Mouse (Mus musculus): Measurements from ENCODE around the gene Gm21970. TPM values are rescaled to one million over a fixed set of nuclear protein-coding genes. Genes with fewer than 3 reads are reported as not detected.
"Not testable (repeated sequence)": the region's sequence is repeated elsewhere in the genome, so short reads cannot be mapped to it uniquely, and the experiment has no call there.

Gene Gm21970
- total RNA-seq, 2 experiments from 2014 or later = not detected

DNA sequence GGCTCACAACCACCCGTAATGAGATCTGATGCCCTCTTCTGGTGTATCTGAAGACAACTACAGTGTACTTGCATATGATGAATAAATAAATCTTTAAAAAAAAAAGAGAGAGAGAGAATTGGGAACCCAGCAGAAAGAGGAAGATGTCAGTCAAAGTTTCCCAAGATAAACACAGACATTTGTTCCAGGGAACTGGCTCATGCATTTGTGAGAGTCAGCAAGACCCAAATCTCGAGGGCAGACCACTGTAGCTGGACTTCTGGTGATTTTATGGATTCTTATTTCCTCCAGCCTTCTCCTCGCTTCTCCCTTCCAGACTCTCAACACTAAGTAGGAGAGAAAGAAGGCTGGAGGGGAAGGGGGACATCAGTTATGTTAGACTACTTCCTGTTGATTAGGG, 46.6 kb downstream of the Gm21970 start:
- no peak for DNase-seq (ENCODE audit: low spot score)

GRCm38 (mm10) chr16:91438599-91438998, 47.1 kb downstream of the Gm21970 start:
- DNase-seq (ENCODE audit: low spot score) = not testable (repeated sequence)

DNA sequence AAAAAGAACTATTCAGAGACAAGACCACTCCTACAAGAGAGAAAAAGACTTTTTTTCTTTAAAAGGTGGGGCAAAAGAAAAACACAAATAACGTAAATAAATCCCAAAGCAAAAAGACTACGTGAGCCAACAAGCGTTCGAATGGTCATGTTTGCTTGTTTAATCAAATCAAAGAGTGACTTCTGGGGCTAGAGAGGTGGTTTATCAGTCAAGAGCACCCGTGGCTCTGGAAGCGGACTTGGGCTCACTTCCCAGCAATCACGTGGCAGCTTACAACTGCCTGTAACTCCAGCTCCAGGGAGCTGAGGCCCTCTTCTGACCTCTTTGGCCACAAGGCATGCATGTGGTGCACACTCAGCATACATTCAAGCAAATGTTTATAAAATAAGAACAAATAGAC, 49.8 kb downstream of the Gm21970 start:
- peak; percentile 44 for DNase-seq (ENCODE audit: low spot score)

DNA sequence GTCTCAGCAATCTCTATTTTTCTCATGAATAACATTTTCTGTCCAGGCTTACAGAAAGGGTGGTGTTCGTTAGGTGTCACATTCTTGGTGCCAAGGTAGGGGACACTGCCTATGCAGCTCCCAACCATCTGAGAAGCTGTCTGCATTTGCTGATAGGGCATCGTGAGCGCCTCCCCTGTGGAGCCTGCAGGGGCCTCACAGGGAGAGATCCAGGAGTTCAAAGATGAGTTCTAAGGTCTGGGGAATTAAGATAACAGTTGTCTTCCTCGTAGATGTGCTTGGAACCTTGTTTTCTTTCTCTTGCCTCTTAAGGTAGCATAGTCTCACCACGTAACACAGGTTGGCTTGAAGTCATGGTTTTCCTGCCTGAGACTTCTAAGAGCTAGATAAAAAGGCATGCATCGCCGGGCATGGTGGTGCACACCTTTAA, 50.3 kb downstream of the Gm21970 start:
- no peak for DNase-seq (ENCODE audit: low spot score)

GRCm38 (mm10) chr16:91442446-91442845, 50.9 kb downstream of the Gm21970 start:
- DNase-seq (ENCODE audit: low spot score) = no peak

DNA sequence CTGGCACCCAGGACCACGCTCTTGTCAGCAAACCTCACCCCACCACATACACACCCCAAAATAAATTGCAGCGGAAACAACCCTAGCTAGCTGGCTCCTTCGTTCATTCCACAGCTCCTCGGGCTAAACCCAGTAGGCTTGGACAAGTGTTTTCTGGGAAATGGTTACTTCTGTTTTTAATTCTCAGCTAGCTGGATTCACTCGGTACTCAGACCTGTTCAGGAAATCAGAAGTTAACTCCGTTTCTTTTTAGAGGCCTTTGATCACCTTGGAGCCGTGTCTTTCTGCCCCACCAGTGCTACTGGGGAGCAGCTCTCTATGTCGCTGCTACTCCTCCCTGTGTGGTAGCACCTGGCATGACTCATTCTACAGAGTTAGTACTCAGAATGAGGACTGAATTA, 51.7 kb downstream of the Gm21970 start:
- no peak for DNase-seq (ENCODE audit: low spot score)

DNA sequence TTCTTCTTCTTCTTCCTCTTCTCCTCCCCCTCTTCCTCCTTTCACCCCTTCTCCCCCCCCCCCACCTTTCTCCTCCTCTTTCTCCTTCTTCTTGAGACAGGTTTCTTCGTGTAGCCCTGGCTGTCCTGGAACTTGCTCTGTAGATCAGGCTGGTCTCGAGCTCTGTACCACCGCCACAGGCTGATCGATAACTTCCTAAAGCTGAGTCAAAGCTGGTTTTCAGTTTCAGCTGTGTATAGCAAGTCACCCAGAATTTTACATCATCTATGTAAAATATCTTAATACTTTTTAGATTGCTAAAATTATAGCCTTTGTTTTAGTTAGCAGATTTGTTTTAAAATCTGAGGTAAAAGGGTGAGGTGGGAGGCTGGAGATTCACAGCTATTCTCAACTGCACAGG, 53.3 kb downstream of the Gm21970 start:
- no peak for DNase-seq (ENCODE audit: low spot score)

GRCm38 (mm10) chr16:91445566-91445965, 54.0 kb downstream of the Gm21970 start:
- no peak for DNase-seq (ENCODE audit: low spot score)

- DNase-seq (ENCODE audit: low spot score) = no peak
Measured at GRCm38 (mm10) chr16:91446778-91447511, 55.4 kb downstream of the Gm21970 start.

- DNase-seq (ENCODE audit: low spot score) = no peak
Measured at GRCm38 (mm10) chr16:91447512-91447900, 56.0 kb downstream of the Gm21970 start.

DNA sequence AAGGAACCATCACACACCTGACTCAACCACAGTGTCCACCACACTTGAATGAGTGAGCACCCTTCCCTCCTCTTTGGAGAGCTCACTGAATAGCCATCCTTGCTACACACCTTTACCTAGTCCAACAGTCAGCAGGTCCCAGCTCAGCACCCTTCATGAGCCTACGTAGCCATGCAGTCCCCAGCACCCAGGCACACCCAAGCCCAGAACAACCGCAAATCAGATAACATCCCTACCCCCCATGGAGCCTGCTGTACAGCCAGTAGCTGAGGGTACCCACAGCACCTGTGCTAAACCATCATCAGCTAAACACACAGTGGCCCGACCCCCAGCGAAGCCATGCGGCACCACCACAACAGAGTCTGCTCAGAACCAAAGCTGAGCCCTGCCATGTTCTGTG, 56.6 kb downstream of the Gm21970 start:
- no peak for DNase-seq (ENCODE audit: low spot score)

- no peak for DNase-seq (ENCODE audit: low spot score)
Measured at GRCm38 (mm10) chr16:91448895-91449294, 57.4 kb downstream of the Gm21970 start.

GRCm38 (mm10) chr16:91450137-91451064, 58.9 kb downstream of the Gm21970 start:
- no peak for DNase-seq (ENCODE audit: low spot score)

GRCm38 (mm10) chr16:91451949-91452348, 60.4 kb downstream of the Gm21970 start:
- DNase-seq (ENCODE audit: low spot score) = no peak

- DNase-seq (ENCODE audit: low spot score) = peak; percentile 40
Measured at GRCm38 (mm10) chr16:91452363-91452896, 60.9 kb downstream of the Gm21970 start.

DNA sequence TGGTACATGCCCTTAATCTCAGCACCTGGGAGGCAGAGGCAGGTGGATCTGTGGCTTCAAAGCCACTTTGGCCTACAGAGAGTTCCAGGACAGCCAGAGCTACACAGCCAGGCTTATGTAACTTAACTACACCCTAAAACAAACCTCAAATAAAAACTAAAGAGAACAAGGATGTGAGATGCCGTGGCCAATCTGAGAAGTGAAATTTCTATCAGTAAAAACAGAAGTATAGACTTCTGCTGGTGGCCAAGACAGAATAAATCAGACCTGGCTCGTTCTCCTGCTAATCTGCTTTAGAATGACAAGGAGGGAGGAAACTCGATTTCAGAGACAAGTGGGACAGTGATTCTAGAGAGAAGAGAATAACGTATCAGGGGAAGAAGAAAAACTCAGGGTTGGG, 64.3 kb downstream of the Gm21970 start:
- DNase-seq (ENCODE audit: low spot score) = no peak

DNA sequence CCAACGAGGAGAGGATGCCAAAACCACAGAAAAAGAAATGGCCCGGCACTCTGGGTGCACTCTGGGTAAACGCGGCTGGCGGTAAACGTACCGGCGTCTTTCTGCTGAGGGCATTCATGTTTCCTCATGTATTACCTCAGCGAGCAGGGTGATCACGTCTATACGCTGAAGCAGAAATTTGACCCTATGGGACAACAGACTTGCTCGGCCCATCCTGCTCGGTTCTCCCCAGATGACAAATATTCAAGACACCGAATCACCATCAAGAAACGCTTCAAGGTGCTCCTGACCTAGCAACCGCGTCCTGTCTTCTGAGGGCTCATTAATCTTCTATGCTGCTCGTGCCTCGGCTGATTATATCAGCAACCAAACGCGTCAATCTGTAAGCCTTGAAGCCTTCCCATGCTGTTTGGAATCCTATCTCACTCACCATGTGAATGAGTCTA, 66.8 kb downstream of the Gm21970 start:
- DNase-seq (ENCODE audit: low spot score) = no peak

- no peak for DNase-seq (ENCODE audit: low spot score)
Measured at GRCm38 (mm10) chr16:91458976-91459375, 67.5 kb downstream of the Gm21970 start.

DNA sequence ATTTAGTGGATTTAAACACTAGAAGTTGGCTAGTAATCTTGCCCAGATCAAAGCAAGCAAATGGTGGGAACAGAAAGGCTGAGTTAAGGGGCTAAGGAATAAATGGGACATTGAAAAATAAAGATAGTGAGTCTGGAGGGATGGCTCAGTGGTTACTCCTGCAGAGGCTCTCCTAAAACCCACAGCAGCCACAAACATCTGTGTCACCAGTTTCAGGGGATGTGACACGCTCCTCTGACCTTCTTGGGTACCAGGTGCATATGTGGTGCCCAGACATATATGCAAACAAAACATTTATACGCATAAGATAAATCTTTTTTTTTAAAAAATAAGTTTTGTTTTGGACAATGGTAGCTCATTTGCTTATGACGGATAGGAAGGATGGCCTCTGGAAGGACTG, 67.9 kb downstream of the Gm21970 start:
- DNase-seq (ENCODE audit: low spot score) = no peak

DNA sequence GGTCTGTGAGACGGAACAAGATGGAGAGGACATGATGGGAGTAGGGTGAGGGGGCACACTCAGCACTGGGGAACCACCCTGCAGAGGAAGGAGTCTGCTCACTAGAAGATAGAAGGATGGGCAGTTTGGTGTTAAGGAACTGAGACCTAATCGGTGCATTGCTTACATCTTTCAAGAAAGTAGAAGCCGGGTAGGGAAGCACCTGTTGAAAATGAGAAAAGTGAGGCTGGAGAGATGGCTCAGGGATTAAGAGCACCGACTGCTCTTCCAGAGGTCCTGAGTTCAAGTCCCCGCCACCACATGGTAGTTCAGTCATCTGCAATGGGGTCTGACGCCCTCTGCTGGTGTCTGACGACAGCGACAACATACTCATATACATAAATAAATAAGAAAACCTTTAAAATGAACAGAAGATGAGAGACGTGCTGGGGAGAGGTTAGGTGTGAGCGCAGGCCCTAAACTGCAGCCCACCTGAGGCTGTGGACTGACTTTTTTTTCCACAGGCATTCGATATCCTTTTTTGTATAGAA, 68.4 kb downstream of the Gm21970 start:
- no peak for DNase-seq (ENCODE audit: low spot score)

- no peak for DNase-seq (ENCODE audit: low spot score)
Measured at GRCm38 (mm10) chr16:91461066-91461638, 69.6 kb downstream of the Gm21970 start.

- no peak for DNase-seq (ENCODE audit: low spot score)
Measured at GRCm38 (mm10) chr16:91461773-91462181, 70.3 kb downstream of the Gm21970 start.

Data from gastrocnemius, adult 18-20 months (tissue).